Mouse (Mus musculus) liver, postnatal 0 days (tissue): ENCODE measurements around the gene Mettl14.

Experiments used
- CTCF ChIP-seq: sonication (generic); IDR thresholded peaks from 2 replicates; pipeline ENCODE4 v1.5.1; 2016; ENCODE audit warnings: antibody characterized with exemption, low read depth
- EP300 ChIP-seq: IDR thresholded peaks from 2 replicates; pipeline ENCODE4 v1.6.1; 2016; ENCODE audit warnings: antibody characterized with exemption, low read depth, mild to moderate bottlenecking

- TF ChIP-seq CTCF (no peak), EP300 (no peak)
These were observed 52.9 kb downstream of the Mettl14 start for GRCm38 (mm10) chr3:123333055-123333424.
